Mouse (Mus musculus) frontal cortex, adult (tissue): ENCODE data around the gene Teddm1b.

Experiments used
- ATAC-seq: cut with Nextera tagmentation; 2 replicates; pipeline ENCODE4 v1.9.2; 2017; ENCODE audit warnings: mild to moderate bottlenecking, moderate library complexity, mixed read lengths; ENCODE audit not compliant: low TSS enrichment

Gene Teddm1b

GRCm38 (mm10) chr1:153900860-153901730 is 26.9 kb downstream of the Teddm1b start:
- no peak for ATAC-seq

GRCm38 (mm10) chr1:153903006-153903405 is 28.9 kb downstream of the Teddm1b start:
- ATAC-seq = no peak

- no peak for ATAC-seq
Observed at GRCm38 (mm10) chr1:153904236-153904635, 30.1 kb downstream of the Teddm1b start.

GRCm38 (mm10) chr1:153905884-153906283 is 31.7 kb downstream of the Teddm1b start:
- ATAC-seq = no peak

- ATAC-seq = no peak
Observed at GRCm38 (mm10) chr1:153908208-153908607, 34.1 kb downstream of the Teddm1b start.

- ATAC-seq = no peak
Observed at GRCm38 (mm10) chr1:153908741-153909140, 34.6 kb downstream of the Teddm1b start.

GRCm38 (mm10) chr1:153909213-153909962 is 35.2 kb downstream of the Teddm1b start:
- ATAC-seq = no peak

GRCm38 (mm10) chr1:153909963-153910291 is 35.8 kb downstream of the Teddm1b start:
- no peak for ATAC-seq

- ATAC-seq = peak; percentile 35; the same call in 1 of the 2 replicates
Observed at GRCm38 (mm10) chr1:153910423-153910822, 36.3 kb downstream of the Teddm1b start.

GRCm38 (mm10) chr1:153911276-153911795 is 37.2 kb downstream of the Teddm1b start:
- no peak for ATAC-seq

- ATAC-seq = no peak
Observed at GRCm38 (mm10) chr1:153913869-153914268, 39.7 kb downstream of the Teddm1b start.

- ATAC-seq = peak; percentile 64
Observed at GRCm38 (mm10) chr1:153918521-153919206, 44.5 kb downstream of the Teddm1b start.

- no peak for ATAC-seq
Observed at GRCm38 (mm10) chr1:153921642-153922041, 47.5 kb downstream of the Teddm1b start.

- ATAC-seq = no peak
Observed at GRCm38 (mm10) chr1:153922571-153923021, 48.5 kb downstream of the Teddm1b start.

GRCm38 (mm10) chr1:153924395-153925385 is 50.5 kb downstream of the Teddm1b start:
- no peak for ATAC-seq
